Mouse (Mus musculus) stomach, embryonic 14.5 days (tissue): ENCODE results near the gene Alox12. TPM values are rescaled to one million over a fixed set of nuclear protein-coding genes. Genes with fewer than 3 reads are reported as not detected.

Experiments
- ATAC-seq: fragments of 200-750 bp; cut with Nextera tagmentation; 2 replicates; pipeline ENCODE4 v1.8.0; 2017; ENCODE audit warnings: low read depth, moderate TSS enrichment; ENCODE audit not compliant: insufficient number of reproducible peaks, insufficient read depth, low FRiP score
- H3K27ac ChIP-seq: fragments of 300-500 bp; sonication (generic); 2 replicates; pipeline ENCODE4 v1.5.1; 2014; ENCODE audit warnings: mild to moderate bottlenecking, low read length, moderate library complexity, mixed read lengths
- H3K27me3 ChIP-seq: fragments of 300-500 bp; sonication (generic); 2 replicates; pipeline ENCODE4 v1.6.1; 2014; ENCODE audit warnings: low read length, control low read depth, mixed read lengths; ENCODE audit not compliant: control insufficient read depth, insufficient read depth
- H3K36me3 ChIP-seq: fragments of 300-500 bp; sonication (generic); 2 replicates; pipeline ENCODE4 v1.6.1; 2014; ENCODE audit warnings: mild to moderate bottlenecking, control low read depth, low read length, moderate library complexity, mixed read lengths; ENCODE audit not compliant: control insufficient read depth, insufficient read depth
- H3K4me1 ChIP-seq: fragments of 300-500 bp; sonication (generic); 2 replicates; pipeline ENCODE4 v1.6.1; 2014; ENCODE audit warnings: low read length, control low read depth, mixed read lengths; ENCODE audit not compliant: control insufficient read depth, insufficient read depth
- H3K4me2 ChIP-seq: fragments of 300-500 bp; sonication (generic); replicated peaks from 2 replicates; pipeline ENCODE4 v1.6.1; 2014; ENCODE audit warnings: low read depth, low read length, control low read depth
- H3K4me3 ChIP-seq: fragments of 300-500 bp; sonication (generic); 2 replicates; pipeline ENCODE4 v1.5.1; 2014; ENCODE audit warnings: low read depth, low read length, control low read depth
- H3K9ac ChIP-seq: fragments of 300-500 bp; sonication (generic); replicated peaks from 2 replicates; pipeline ENCODE4 v1.6.1; 2014; ENCODE audit warnings: low read depth, mild to moderate bottlenecking, control low read depth, low read length, moderate library complexity, mixed read lengths
- H3K9me3 ChIP-seq: fragments of 300-500 bp; sonication (generic); 2 replicates; pipeline ENCODE4 v1.6.1; 2016; ENCODE audit warnings: low read depth, low read length, control low read depth; ENCODE audit not compliant: control insufficient read depth
- WGBS: fragments of 180-500 bp; shearing (Covaris S2); extraction: QIAGEN DNeasy Blood & Tissue Kit; methylation state at CpG from one replicate; pipeline ENCODE4 v1.1.7; 2014; 5-methylcytosine and 5-hydroxymethylcytosine counted together
- polyA plus RNA-seq: library from polyadenylated mRNA; unstranded; fragments of >200 nt; fragmentation: Nextera tagmentation; extraction: Ambion mirVana; gene quantifications from 2 replicates; pipeline ENCODE4 v1.2.1, GENCODE M21; 2014

Gene Alox12
- polyA plus RNA-seq, 1 experiment from 2014 or later, result 13.0 TPM

- WGBS, result 3% methylated on average over 39 of the region's 39 CpGs
- no peaks in the 10 kb centered on the region for H3K9me3 ChIP-seq
- peak within 1 kb of the TSS; percentile 14; the same call in 1 of the 2 replicates for H3K9ac ChIP-seq
- peak within 1 kb of the TSS; percentile 30 for H3K4me3 ChIP-seq
- peak within 1 kb of the TSS; percentile 53 for H3K4me2 ChIP-seq
- H3K4me1 ChIP-seq, result peaks cover 9% of the 10 kb centered on the region; the same call in 1 of the 2 replicates
- peaks cover 19% of the 10 kb centered on the region for H3K27me3 ChIP-seq
- peak within 1 kb of the TSS; percentile 63; the same call in 1 of the 2 replicates for H3K27ac ChIP-seq
- H3K36me3 ChIP-seq, result no peaks in the 10 kb centered on the region; the same call in 1 of the 2 replicates
- no peak for ATAC-seq
Observed at GRCm38 (mm10) chr11:70229260-70230010, 25.7 kb downstream of the Alox12 start, which contains the start of gene Bcl6b. Gene Bcl6b, minus strand, starts transcription at chr11:70229798.

GRCm38 (mm10) chr11:70228828-70229227 is 26.3 kb downstream of the Alox12 start:
- Histone ChIP-seq H3K4me1 (peaks cover 6% of the 10 kb centered on the region; the same call in 1 of the 2 replicates), H3K27me3 (peaks cover 19% of the 10 kb centered on the region)

GRCm38 (mm10) chr11:70227661-70228245 is 27.4 kb downstream of the Alox12 start:
- ATAC-seq, result no peak
- 88% methylated on average over 4 of the region's 4 CpGs for WGBS
- Histone ChIP-seq H3K4me3 (peak overlapping the region; percentile 30), H3K27me3 (peaks cover 19% of the 10 kb centered on the region), H3K4me2 (peak overlapping the region; percentile 53), H3K9me3 (no peaks in the 10 kb centered on the region), H3K9ac (no peak overlapping the region), H3K4me1 (peaks cover 5% of the 10 kb centered on the region; the same call in 1 of the 2 replicates), H3K36me3 (no peaks in the 10 kb centered on the region; the same call in 1 of the 2 replicates), H3K27ac (no peak overlapping the region)

More at GRCm38 (mm10) chr11:70228828-70229227, 26.3 kb downstream of the Alox12 start:
- 2% methylated on average over 19 of the region's 19 CpGs for WGBS
- Histone ChIP-seq H3K9me3 (no peaks in the 10 kb centered on the region), H3K36me3 (no peaks in the 10 kb centered on the region; the same call in 1 of the 2 replicates), H3K27ac (peak overlapping the region; percentile 63; the same call in 1 of the 2 replicates), H3K4me2 (peak overlapping the region; percentile 53), H3K4me3 (peak overlapping the region; percentile 30), H3K9ac (peak overlapping the region; percentile 14; the same call in 1 of the 2 replicates)
- ATAC-seq, result peak; percentile 64; the same call in 1 of the 2 replicates

- H3K9ac ChIP-seq, result 0 out of 2 replicates have a peak overlapping the region, but pooled peaks have one; percentile 10
- H3K36me3 ChIP-seq, result no peaks in the 10 kb centered on the region; the same call in 1 of the 2 replicates
- no peaks in the 10 kb centered on the region for H3K9me3 ChIP-seq
- H3K4me1 ChIP-seq, result peaks cover 7% of the 10 kb centered on the region; the same call in 1 of the 2 replicates
- WGBS, result 38% methylated on average over 5 of the region's 5 CpGs
- peak overlapping the region; percentile 11 for H3K4me3 ChIP-seq
- no peak for ATAC-seq
- peak overlapping the region; percentile 53 for H3K4me2 ChIP-seq
- H3K27ac ChIP-seq, result no peak overlapping the region
- H3K27me3 ChIP-seq, result peaks cover 19% of the 10 kb centered on the region
Observed at GRCm38 (mm10) chr11:70227126-70227525, 28.0 kb downstream of the Alox12 start.

- ATAC-seq, result no peak
- no peak overlapping the region for H3K27ac ChIP-seq
- peaks cover 11% of the 10 kb centered on the region; the same call in 1 of the 2 replicates for H3K4me1 ChIP-seq
Observed at GRCm38 (mm10) chr11:70226602-70226890, 28.6 kb downstream of the Alox12 start.

GRCm38 (mm10) chr11:70225798-70226601 is 29.2 kb downstream of the Alox12 start:
- H3K27ac ChIP-seq, result peak overlapping the region; percentile 10; the same call in 1 of the 2 replicates
- peak overlapping the region; percentile 53 for H3K4me2 ChIP-seq
- H3K27me3 ChIP-seq, result peaks cover 19% of the 10 kb centered on the region
- no peak overlapping the region for H3K9ac ChIP-seq
- H3K4me1 ChIP-seq, result peaks cover 11% of the 10 kb centered on the region; the same call in 1 of the 2 replicates
- WGBS, result 22% methylated on average over 27 of the region's 27 CpGs
- no peak for ATAC-seq
- H3K4me3 ChIP-seq, result peak overlapping the region; percentile 11
- H3K9me3 ChIP-seq, result no peaks in the 10 kb centered on the region
- H3K36me3 ChIP-seq, result no peaks in the 10 kb centered on the region; the same call in 1 of the 2 replicates

More at GRCm38 (mm10) chr11:70226602-70226890, 28.6 kb downstream of the Alox12 start:
- peak overlapping the region; percentile 53 for H3K4me2 ChIP-seq
- no peaks in the 10 kb centered on the region for H3K9me3 ChIP-seq
- no peaks in the 10 kb centered on the region; the same call in 1 of the 2 replicates for H3K36me3 ChIP-seq
- WGBS, result 8% methylated on average over 18 of the region's 18 CpGs
- H3K4me3 ChIP-seq, result peak overlapping the region; percentile 11
- peaks cover 19% of the 10 kb centered on the region for H3K27me3 ChIP-seq
- 0 out of 2 replicates have a peak overlapping the region, but pooled peaks have one; percentile 10 for H3K9ac ChIP-seq

- ATAC-seq, result no peak
- Histone ChIP-seq H3K36me3 (no peaks in the 10 kb centered on the region; the same call in 1 of the 2 replicates), H3K4me1 (peaks cover 19% of the 10 kb centered on the region; the same call in 1 of the 2 replicates), H3K27ac (0 out of 2 replicates have a peak overlapping the region, but pooled peaks have one; percentile 39), H3K9me3 (no peaks in the 10 kb centered on the region), H3K27me3 (peaks cover 19% of the 10 kb centered on the region), H3K4me2 (no peak overlapping the region), H3K4me3 (no peak overlapping the region), H3K9ac (no peak overlapping the region)
- 83% methylated on average over 9 of the region's 9 CpGs for WGBS
Observed at GRCm38 (mm10) chr11:70223724-70224123, 31.4 kb downstream of the Alox12 start.
